Mouse (Mus musculus): Measurements from ENCODE around the gene Csrnp3. TPM values are rescaled to one million over a fixed set of nuclear protein-coding genes. Genes with fewer than 3 reads are reported as not detected.

Gene Csrnp3
- total and polyA plus RNA-seq, 2 experiments from 2014 or later = 46.2 to 98.2 TPM

GRCm38 (mm10) chr2:65908526-65908925 lies 63.0 kb downstream of the Csrnp3 start:
- 73% methylated on average over 3 of the region's 3 CpGs for WGBS
- Histone ChIP-seq H3K4me1 (ENCODE audit: insufficient read depth) (peaks cover 8% of the 10 kb centered on the region; the same call in 1 of the 2 replicates), H3K4me3 (ENCODE audit: low read depth, low read length) (no peak overlapping the region), H3K27ac (ENCODE audit: low read depth, low read length) (peak overlapping the region; percentile 23; the same call in 1 of the 2 replicates), H3K27me3 (ENCODE audit: insufficient read depth, low read length) (no peaks in the 10 kb centered on the region), H3K4me2 (ENCODE audit: low read depth) (no peak overlapping the region), H3K36me3 (ENCODE audit: insufficient read depth) (no peaks in the 10 kb centered on the region), H3K9me3 (ENCODE audit: low read length) (no peaks in the 10 kb centered on the region), H3K9ac (no peak overlapping the region)
- ATAC-seq (no peak), DNase-seq (no peak)
- no peak for TF ChIP-seq CTCF (IDR thresholded peaks at IDR 0.05; ENCODE audit: low read depth)

- Histone ChIP-seq H3K36me3 (ENCODE audit: insufficient read depth) (no peaks in the 10 kb centered on the region), H3K9ac (no peak overlapping the region), H3K4me1 (ENCODE audit: insufficient read depth) (peaks cover 8% of the 10 kb centered on the region; the same call in 1 of the 2 replicates), H3K9me3 (ENCODE audit: low read length) (no peaks in the 10 kb centered on the region), H3K4me3 (ENCODE audit: low read depth, low read length) (no peak overlapping the region), H3K27me3 (ENCODE audit: insufficient read depth, low read length) (no peaks in the 10 kb centered on the region), H3K4me2 (ENCODE audit: low read depth) (no peak overlapping the region), H3K27ac (ENCODE audit: low read depth, low read length) (no peak overlapping the region)
- no peak for DNase-seq
- peak; percentile 50; the same call in 1 of the 2 replicates for ATAC-seq
- no peak for TF ChIP-seq CTCF (IDR thresholded peaks at IDR 0.05; ENCODE audit: low read depth)
- 10% methylated on average over 13 of the region's 13 CpGs for WGBS
These were observed 64.4 kb downstream of the Csrnp3 start for GRCm38 (mm10) chr2:65909724-65910521.

- DNase-seq (no peak), ATAC-seq (no peak)
- Histone ChIP-seq H3K4me2 (ENCODE audit: low read depth) (no peak overlapping the region), H3K4me3 (ENCODE audit: low read depth, low read length) (no peak overlapping the region), H3K9ac (no peak overlapping the region), H3K9me3 (ENCODE audit: low read length) (no peaks in the 10 kb centered on the region), H3K4me1 (ENCODE audit: insufficient read depth) (peaks cover 10% of the 10 kb centered on the region; the same call in 1 of the 2 replicates), H3K27me3 (ENCODE audit: insufficient read depth, low read length) (no peaks in the 10 kb centered on the region), H3K36me3 (ENCODE audit: insufficient read depth) (no peaks in the 10 kb centered on the region), H3K27ac (ENCODE audit: low read depth, low read length) (no peak overlapping the region)
- TF ChIP-seq CTCF (IDR thresholded peaks at IDR 0.05; ENCODE audit: low read depth) = no peak
- WGBS = 75% methylated on average over 7 of the region's 7 CpGs
These were observed 70.4 kb downstream of the Csrnp3 start for GRCm38 (mm10) chr2:65915994-65916393.

DNA sequence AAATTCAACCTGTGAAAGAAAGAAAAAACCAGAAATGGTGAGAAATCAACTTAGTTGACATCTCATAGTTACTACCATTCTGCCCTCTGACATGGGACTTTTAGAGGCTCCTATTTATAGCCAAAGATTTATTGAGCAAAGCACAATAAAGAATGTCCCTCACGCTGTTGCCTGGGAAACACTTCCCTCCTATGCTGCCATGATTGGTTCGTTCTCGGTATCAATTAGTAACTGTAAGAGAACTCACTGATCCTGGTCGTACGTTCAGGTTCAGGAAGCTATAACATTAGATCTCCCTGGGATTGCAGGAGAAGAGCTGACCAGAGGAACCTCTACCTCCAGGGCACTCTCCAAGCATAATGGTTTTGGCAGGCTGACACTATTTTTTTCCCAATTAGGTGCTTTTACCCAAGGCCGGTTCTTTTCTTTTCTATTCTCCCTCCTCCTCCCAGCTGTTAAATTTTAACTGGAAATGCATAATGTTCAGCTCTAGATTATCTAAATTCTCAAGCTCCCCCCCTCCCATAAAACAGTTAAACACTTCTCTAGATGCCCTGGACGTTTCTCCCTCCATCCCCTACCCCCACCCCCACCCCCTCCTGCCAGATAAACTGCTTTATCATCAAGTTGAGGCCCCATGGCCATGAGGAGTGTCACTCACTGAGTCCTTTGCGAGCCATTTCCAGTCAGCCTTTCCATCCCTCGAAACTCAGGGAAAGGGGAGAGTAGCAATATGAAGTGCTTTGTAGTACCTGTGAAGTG lies 75.3 kb downstream of the Csrnp3 start:
- DNase-seq (no peak), ATAC-seq (peak; percentile 74; the same call in 1 of the 2 replicates)
- Histone ChIP-seq H3K9me3 (ENCODE audit: low read length) (no peaks in the 10 kb centered on the region), H3K4me3 (ENCODE audit: low read depth, low read length) (no peak overlapping the region), H3K9ac (no peak overlapping the region), H3K4me2 (ENCODE audit: low read depth) (peak overlapping the region; percentile 28; the same call in 1 of the 2 replicates), H3K36me3 (ENCODE audit: insufficient read depth) (no peaks in the 10 kb centered on the region), H3K4me1 (ENCODE audit: insufficient read depth) (peaks cover 14% of the 10 kb centered on the region; the same call in 1 of the 2 replicates), H3K27ac (ENCODE audit: low read depth, low read length) (no peak overlapping the region), H3K27me3 (ENCODE audit: insufficient read depth, low read length) (no peaks in the 10 kb centered on the region)
- no peak for TF ChIP-seq CTCF (IDR thresholded peaks at IDR 0.05; ENCODE audit: low read depth)
- WGBS = 12% methylated on average over 9 of the region's 9 CpGs

- Histone ChIP-seq H3K36me3 (ENCODE audit: insufficient read depth) (no peaks in the 10 kb centered on the region), H3K4me2 (ENCODE audit: low read depth) (no peak overlapping the region), H3K9ac (no peak overlapping the region), H3K27me3 (ENCODE audit: insufficient read depth, low read length) (no peaks in the 10 kb centered on the region), H3K9me3 (ENCODE audit: low read length) (no peaks in the 10 kb centered on the region), H3K4me1 (ENCODE audit: insufficient read depth) (peaks cover 14% of the 10 kb centered on the region; the same call in 1 of the 2 replicates), H3K27ac (ENCODE audit: low read depth, low read length) (peak overlapping the region; percentile 35; the same call in 1 of the 2 replicates), H3K4me3 (ENCODE audit: low read depth, low read length) (no peak overlapping the region)
- DNase-seq (no peak), ATAC-seq (peak; percentile 28; the same call in 1 of the 2 replicates)
- 58% methylated on average over 15 of the region's 15 CpGs for WGBS
- no peak for TF ChIP-seq CTCF (IDR thresholded peaks at IDR 0.05; ENCODE audit: low read depth)
These were observed 79.9 kb downstream of the Csrnp3 start for GRCm38 (mm10) chr2:65925363-65925941.

- H3K36me3 ChIP-seq (ENCODE audit: insufficient read depth) = no peaks in the 10 kb centered on the region
- peaks cover 10% of the 10 kb centered on the region; the same call in 1 of the 2 replicates for H3K4me1 ChIP-seq (ENCODE audit: insufficient read depth)
- DNase-seq (no peak), ATAC-seq (no peak)
- H3K4me2 ChIP-seq (ENCODE audit: low read depth) = no peak overlapping the region
- no peak overlapping the region for H3K27ac ChIP-seq (ENCODE audit: low read depth, low read length)
- no peaks in the 10 kb centered on the region for H3K27me3 ChIP-seq (ENCODE audit: insufficient read depth, low read length)
- 62% methylated on average over 8 of the region's 8 CpGs for WGBS
- H3K9me3 ChIP-seq (ENCODE audit: low read length) = no peaks in the 10 kb centered on the region
- no peak overlapping the region for H3K4me3 ChIP-seq (ENCODE audit: low read depth, low read length)
- no peak for TF ChIP-seq CTCF (IDR thresholded peaks at IDR 0.05; ENCODE audit: low read depth)
- H3K9ac ChIP-seq = no peak overlapping the region
These were observed 81.6 kb downstream of the Csrnp3 start for GRCm38 (mm10) chr2:65926935-65927708.

All from forebrain, postnatal 0 days (tissue).